Mouse (Mus musculus) NIH3T3 (cell line): ENCODE data around the gene Kif3b.
"Not testable (repeated sequence)": the region's sequence is repeated elsewhere in the genome, so short reads cannot be mapped to it uniquely, and the experiment has no call there.

Experiments used
- DNase-seq: peaks from one replicate; pipeline ENCODE4 v3.0.0-alpha.2; 2012; ENCODE audit warnings: low read depth

Kif3b gene

DNA sequence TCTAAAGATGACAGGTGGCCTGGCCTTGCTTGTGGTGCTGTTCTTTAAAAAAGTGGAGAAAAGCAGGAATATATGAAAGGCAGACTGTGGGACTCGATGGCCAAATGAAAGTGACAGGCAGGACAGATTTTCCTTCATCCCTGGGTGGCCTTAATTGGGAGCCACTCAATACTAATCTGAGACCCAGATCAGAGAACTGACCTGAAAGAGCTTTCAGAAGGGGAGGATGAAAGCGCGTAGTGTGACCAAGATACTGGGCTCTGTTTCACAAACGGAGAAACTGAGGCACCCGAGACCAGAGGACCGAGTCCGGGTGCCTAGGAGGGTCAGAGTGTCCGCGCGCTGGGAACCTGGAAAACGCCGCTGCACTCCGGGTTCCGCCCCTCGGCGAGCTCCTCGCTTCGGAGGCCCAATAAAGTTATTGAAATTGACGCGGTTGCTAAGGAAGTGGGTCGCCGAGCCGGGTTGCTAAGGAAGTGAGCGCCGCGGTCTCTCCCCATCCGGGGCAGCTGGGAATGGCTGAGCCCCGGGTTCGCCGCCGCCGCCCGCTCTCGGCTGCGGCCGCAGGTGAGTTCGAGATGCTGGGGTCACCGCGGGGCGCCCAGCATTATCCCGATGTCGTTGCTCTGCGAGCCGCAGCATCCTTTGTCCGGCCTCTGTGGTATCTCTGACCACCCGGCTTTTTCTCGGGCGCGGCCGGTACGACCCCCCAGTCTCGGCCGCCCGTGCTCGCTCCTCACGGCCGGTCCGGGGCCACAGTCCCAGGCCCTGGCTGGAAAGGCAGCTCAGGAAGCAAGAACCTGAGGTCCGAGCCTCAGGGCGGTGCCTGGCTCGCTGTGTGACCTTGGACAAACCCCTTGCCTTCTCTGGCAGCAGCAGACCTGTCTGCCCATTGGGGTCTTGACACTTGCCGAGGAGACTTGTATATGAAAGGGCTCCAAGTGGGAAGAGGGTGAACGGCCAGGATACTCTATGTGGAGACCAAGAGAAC lies at the start of gene Kif3b:
TSS of gene Kif3b (plus strand) at position 476 of the 991 bp plus-strand sequence.
- peak; percentile 91 for DNase-seq

- DNase-seq, result peak; percentile 30
These were observed 49.1 kb upstream of the Kif3b start for GRCm38 (mm10) chr2:153242156-153242555.

- no peak for DNase-seq
These were observed 41.5 kb upstream of the Kif3b start for GRCm38 (mm10) chr2:153249751-153250150.

GRCm38 (mm10) chr2:153256604-153257003 lies 34.6 kb upstream of the Kif3b start:
- no peak for DNase-seq

DNA sequence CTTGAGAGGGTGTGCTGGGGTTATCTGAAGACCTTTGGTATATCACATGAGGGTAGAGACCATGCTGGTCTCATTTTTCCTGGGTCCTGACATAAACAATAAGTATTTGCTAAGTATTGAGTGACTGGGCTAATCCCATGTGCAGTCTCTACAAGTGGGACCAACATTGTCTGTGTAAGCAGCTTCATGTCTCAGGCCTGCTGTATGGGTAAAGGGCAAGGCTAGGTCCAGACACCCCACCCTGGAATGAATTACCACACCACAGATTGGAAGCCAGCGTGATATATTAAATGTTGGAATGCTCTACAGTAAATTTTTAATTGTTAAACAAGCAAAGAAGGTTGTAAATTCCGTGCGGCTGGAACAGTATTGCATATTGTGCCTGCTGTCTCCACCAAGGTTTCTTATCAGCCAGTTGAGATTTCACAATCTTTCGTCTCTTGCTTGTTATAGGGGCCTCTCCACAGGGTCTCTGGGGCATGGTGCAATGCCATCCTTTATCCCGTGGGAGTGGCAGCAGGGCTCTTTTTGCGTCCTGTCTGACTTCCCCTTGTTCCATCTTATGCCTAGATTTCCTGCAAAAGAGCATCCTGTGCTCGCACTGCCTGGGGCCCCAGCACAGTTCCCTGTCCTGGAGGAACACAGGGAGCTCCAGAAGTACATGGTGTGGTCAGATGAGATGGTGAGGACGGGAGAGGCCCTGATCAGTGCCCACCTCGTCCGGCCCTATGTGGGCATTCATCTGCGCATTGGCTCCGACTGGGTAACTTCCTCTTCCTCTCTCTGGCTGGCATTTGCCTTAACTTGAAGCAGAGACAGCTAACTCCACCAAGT lies 32.0 kb upstream of the Kif3b start:
- no peak for DNase-seq

DNA sequence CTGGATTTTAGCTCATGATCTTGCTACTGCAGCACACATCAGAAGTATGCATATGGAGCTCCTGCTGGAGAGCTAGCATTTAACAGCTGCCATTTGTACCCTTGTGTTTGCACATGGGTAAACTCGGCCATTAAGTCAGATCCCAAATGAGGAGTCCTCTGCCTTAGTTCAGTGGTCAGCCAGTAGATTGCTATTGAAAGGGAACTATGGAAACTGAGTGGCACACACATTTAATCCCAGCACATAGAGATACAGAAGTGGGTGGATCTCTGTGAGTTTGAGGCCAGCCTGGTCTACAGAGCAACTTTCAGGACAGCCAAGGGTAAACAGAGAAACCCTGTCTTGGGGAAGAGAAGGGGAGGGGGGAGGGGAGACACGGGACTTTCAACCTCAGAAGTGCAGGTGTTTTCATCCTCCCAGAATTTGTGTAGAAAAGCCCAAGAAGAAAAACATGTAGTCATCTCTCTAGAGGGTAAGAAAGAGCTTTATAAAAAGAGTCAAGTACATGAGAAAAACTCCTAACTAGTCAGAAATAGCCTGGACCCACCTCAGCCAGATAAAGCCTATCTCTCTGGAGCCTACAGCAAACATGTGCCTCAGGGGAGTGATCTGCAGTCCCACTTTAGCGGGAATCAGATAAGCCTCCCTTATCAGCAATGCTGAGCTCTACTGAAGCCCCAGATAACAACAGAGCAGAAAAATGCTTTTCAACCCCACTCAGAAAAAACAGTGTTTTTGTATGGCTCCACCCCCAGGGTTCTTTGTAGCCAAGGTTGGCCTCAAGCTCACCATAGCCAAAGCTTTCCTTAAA lies 31.1 kb upstream of the Kif3b start:
- no peak for DNase-seq

DNA sequence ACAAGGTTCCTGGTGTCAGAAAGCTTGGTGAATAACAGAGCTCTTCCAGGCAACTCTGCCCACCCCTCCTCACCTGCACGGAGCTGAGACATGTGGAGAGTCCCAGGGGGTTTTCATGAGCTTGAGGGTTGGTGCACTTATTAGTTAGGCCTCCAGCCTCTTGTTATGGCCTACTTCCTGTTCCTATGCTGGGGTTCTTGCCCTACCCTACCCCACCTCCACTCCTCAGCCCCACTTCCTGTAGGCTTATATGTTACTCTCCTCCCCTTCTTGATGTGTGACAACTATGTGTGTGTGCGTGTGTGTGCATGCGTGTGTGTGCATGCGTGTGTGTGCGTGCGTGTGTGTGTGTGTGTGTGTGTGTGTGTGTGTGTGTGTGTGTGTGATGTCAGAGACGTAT lies 28.2 kb upstream of the Kif3b start:
- DNase-seq, result no peak

- DNase-seq, result no peak
These were observed 23.9 kb upstream of the Kif3b start for GRCm38 (mm10) chr2:153267331-153267730.

- DNase-seq, result not testable (repeated sequence)
These were observed 20.8 kb upstream of the Kif3b start for GRCm38 (mm10) chr2:153270231-153270915.

- DNase-seq, result not testable (repeated sequence)
These were observed 16.9 kb upstream of the Kif3b start for GRCm38 (mm10) chr2:153274200-153274918.

- no peak for DNase-seq
These were observed 16.3 kb upstream of the Kif3b start for GRCm38 (mm10) chr2:153274919-153275247.

DNA sequence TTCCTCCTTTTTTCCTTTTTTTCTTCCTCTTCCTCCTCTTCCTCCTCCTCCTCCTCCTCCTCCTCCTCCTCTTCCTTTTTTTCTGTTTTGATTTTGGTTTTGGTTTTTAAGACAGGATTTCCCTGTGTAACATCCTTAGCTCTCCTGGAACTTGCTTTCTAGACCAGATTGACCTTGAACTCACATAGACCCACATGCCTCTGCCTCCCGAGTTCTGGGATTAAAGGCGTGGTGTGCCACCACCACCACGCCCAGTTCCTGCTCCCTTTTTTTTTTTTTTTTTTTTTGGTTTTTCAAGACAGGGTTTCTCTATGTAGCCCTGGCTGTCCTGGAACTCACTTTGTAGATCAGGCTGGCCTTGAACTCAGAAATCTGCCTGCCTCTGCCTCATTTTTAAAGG lies 15.6 kb upstream of the Kif3b start:
- DNase-seq, result not testable (repeated sequence)

DNA sequence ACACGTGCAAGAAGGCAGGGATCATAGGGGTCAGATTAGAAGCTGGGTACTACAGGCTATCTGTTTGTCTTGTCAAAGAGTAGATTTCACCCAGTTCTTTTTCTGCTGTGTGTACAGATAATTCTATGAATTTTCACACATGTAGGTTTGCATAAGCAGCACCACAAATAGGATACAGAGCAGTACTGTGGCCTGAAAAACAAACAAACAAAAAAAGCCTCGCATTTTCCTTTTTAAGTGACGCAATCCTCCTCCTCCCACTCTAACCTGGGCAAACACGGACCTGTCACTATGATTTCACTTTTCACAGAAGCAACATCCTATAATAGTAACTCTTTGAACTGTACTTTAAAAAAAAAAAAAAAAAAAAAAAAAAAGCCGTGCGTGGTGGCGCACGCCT lies 14.8 kb upstream of the Kif3b start:
- DNase-seq, result no peak

- DNase-seq, result not testable (repeated sequence)
These were observed 14.4 kb upstream of the Kif3b start for GRCm38 (mm10) chr2:153276846-153277245.

GRCm38 (mm10) chr2:153278357-153278756 lies 12.9 kb upstream of the Kif3b start:
- DNase-seq, result no peak

DNA sequence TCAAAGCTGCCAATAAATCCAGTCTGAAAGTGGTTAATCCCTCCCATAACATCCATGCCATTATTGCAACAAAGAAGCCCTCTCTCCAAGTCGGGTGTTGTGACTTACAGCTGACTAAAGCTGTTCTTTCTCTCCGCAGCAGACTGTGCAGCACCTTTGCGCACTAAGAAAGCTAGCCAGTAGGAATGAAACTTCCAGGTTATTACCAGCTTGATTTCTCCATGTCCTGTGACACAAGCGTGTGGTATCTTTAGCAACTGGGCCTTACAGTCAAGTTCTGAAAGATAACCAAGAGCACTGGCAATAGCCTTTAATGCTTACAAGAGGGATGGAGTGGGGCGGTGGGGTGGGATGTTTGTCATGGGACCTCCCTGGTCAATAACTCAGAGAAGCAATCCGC lies 7.3 kb upstream of the Kif3b start:
- DNase-seq, result no peak

- DNase-seq, result no peak
These were observed 4.7 kb upstream of the Kif3b start for GRCm38 (mm10) chr2:153286524-153286923.

DNA sequence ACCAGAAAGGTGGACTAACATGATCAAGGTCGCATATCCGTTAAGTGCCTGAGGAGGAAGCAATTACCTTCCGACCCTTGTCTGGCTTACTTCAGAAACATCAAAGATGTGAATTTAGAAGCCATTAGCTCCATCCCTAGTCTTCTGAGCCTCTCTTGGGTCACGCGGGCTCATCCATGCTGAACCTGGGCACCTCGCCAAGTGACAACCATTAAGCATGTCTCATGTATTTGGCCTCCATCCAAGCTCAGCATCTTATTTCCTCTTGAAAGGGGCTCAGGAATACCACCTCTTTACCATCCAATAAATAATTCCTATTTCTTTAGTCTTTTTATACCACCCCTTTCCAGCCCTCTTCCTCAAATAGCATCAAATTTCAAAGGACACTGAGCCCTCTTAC lies 3.4 kb upstream of the Kif3b start:
- DNase-seq, result peak; percentile 39

DNA sequence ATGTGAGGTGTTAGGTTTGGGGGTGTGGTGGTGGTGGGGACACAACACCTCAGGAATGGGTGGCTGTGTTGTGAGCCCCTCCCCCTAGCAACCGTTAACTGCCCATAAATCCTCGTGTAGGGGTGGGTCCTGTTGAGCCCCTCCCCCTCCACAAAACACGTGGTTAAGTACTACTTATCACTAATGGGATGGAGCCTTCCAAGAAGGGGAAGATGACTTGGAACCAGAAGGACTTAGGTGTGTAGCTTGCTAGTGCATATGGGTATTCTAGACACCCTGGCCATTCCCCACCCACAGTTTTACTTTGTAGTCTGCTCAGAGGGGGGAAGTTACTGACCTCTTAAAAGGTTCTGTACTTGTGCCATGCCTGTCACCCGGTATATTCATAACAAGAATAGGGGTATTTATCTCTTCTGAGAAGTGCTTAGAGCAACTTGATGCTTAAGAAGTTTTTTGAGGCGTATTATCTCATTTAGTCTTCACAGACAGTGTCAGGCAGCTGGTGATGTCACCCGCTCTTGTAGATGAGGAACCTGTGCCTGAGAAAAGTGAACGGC lies 1.2 kb downstream of the Kif3b start:
- DNase-seq, result peak; percentile 56

DNA sequence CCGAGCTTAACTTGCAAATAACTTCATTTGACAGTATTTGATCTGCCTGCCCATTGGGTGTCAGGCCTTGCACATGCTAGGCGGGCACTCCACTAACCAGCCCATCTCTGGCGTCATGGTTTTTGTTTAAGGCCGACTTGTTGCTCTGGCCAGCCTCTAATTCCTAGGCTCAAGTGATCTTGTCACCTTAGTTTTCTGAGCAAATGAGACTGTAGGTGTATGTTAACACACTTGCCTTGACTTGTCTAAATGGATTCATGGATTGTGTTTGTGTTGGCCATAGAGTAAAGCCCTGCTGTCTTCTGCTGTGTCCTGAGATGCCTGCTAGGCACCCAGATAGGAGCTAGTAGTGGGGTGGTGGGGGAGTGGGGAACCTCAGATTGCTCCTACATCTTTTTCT lies 4.0 kb downstream of the Kif3b start:
- DNase-seq, result no peak
